In genomic region chr6:140605732-140606131, GRCm38 (mm10) we compare ENCODE assay signal across 29 mouse cellular contexts. TPM values are rescaled to one million over a fixed set of nuclear protein-coding genes. Genes with fewer than 3 reads are reported as not detected.
DNase-seq lines count a peak whose midpoint lies in the region; ATAC-seq and TF ChIP-seq lines count a peak whose summit lies in the region.
"Had no signal": no experiment of that assay in that cellular context is flagged by ENCODE, and none has a peak within 500 bp of the region (broad histone marks: within the 10 kb centered on the region; RNA-seq: fewer than 3 reads in every experiment).

No protein-coding gene starts in this region.

- no peak overlapping the region for H3K4me2 ChIP-seq in kidney, postnatal 0 days (ENCODE audit: low read length)
- H3K4me2 ChIP-seq: embryonic facial prominence, embryonic 13.5 days; heart, embryonic 12.5 days; heart, embryonic 15.5 days; hindbrain, embryonic 14.5 days had no signal

- no peak overlapping the region for H3K4me3 ChIP-seq in kidney, postnatal 0 days (replicated peaks; ENCODE audit: low read depth, low read length)
- H3K4me3 ChIP-seq in E14TG2a.4 (replicated peaks; ENCODE audit: low read length) = 0 out of 2 replicates have a peak overlapping the region, but pooled peaks have one; percentile 30
- H3K4me3 ChIP-seq in ES-Bruce4 (ENCODE audit: low read depth, low read length) = no peak overlapping the region
- H3K4me3 ChIP-seq: embryonic facial prominence, embryonic 13.5 days; erythroblast, embryonic 14.5 days; gastrocnemius, adult 2 months; heart, embryonic 12.5 days; heart, embryonic 15.5 days had no signal

- H3K27me3 ChIP-seq in kidney, postnatal 0 days (ENCODE audit: insufficient read depth, low read length) = no peaks in the 10 kb centered on the region
- H3K27me3 ChIP-seq in E14TG2a.4 (ENCODE audit: insufficient read depth, low read length) (no peaks in the 10 kb centered on the region), ES-Bruce4 (ENCODE audit: control insufficient read depth, insufficient read depth, low read length, poor library complexity, severe bottlenecking) (no peaks in the 10 kb centered on the region)
- H3K27me3 ChIP-seq: embryonic facial prominence, embryonic 13.5 days; heart, embryonic 12.5 days; heart, embryonic 15.5 days had no signal

- no peak for DNase-seq in kidney, postnatal 0 days (ENCODE audit: low spot score)
- DNase-seq in kidney, postnatal 25 days = no peak
- peak; percentile 97 for DNase-seq in R1 (ENCODE audit: low read depth, low spot score)
- DNase-seq in spleen, postnatal 4 days (ENCODE audit: low spot score in 2 of 2) = no peak
- DNase-seq in urinary bladder, postnatal 25 days (ENCODE audit: low spot score) = no peak
- no peak for DNase-seq in layer of hippocampus, postnatal 36 days
- DNase-seq: adrenal gland, adult 2 months; adrenal gland, postnatal 14 days; cerebellum, adult 11 months; cerebellum, adult 2 months; cerebellum, adult 9-11 months; cerebellum, postnatal 25 days; forebrain, postnatal 0 days; gastrocnemius, adult 2 months; gastrocnemius, postnatal 14 days; heart, adult 11 months; heart, postnatal 10 days; heart, postnatal 4 days had no signal

- H3K36me3 ChIP-seq in kidney, postnatal 0 days (ENCODE audit: insufficient read depth, low read length) = no peaks in the 10 kb centered on the region
- H3K36me3 ChIP-seq in E14TG2a.4 (ENCODE audit: insufficient read depth, low read length) = no peaks in the 10 kb centered on the region
- no peaks in the 10 kb centered on the region for H3K36me3 ChIP-seq in ES-Bruce4 (ENCODE audit: control insufficient read depth, insufficient read depth, low read length, poor library complexity, severe bottlenecking)
- H3K36me3 ChIP-seq: embryonic facial prominence, embryonic 13.5 days; heart, embryonic 12.5 days; heart, embryonic 15.5 days had no signal

- 46% methylated on average over 3 of the region's 3 CpGs for whole genome bisulfite sequencing in kidney, postnatal 0 days

- H3K9ac ChIP-seq in kidney, postnatal 0 days (ENCODE audit: low read depth, low read length) = no peak overlapping the region
- H3K9ac ChIP-seq in ES-Bruce4 (ENCODE audit: low read depth, poor library complexity, severe bottlenecking) = no peak overlapping the region
- H3K9ac ChIP-seq: forebrain, postnatal 0 days; heart, embryonic 12.5 days; heart, embryonic 15.5 days; hindbrain, embryonic 14.5 days had no signal

- no peak overlapping the region for H3K27ac ChIP-seq in kidney, postnatal 0 days
- H3K27ac ChIP-seq in ES-Bruce4 (ENCODE audit: insufficient read depth, low read length) = peak overlapping the region; percentile 39; the same call in 1 of the 2 replicates
- H3K27ac ChIP-seq: embryonic facial prominence, embryonic 13.5 days; gastrocnemius, adult 2 months; heart, embryonic 15.5 days; hindbrain, embryonic 14.5 days had no signal

- H3K4me1 ChIP-seq in kidney, postnatal 0 days (replicated peaks; ENCODE audit: insufficient read depth, low read length) = no peaks in the 10 kb centered on the region
- H3K4me1 ChIP-seq in E14TG2a.4 (replicated peaks; ENCODE audit: low read depth, low read length) (peaks cover 85% of the 10 kb centered on the region), ES-Bruce4 (ENCODE audit: control insufficient read depth, insufficient read depth, low read length) (peaks cover 18% of the 10 kb centered on the region)
- H3K4me1 ChIP-seq: heart, embryonic 12.5 days; heart, embryonic 15.5 days had no signal

- H3K9me3 ChIP-seq in kidney, postnatal 0 days (replicated peaks; ENCODE audit: low read length) = no peaks in the 10 kb centered on the region
- H3K9me3 ChIP-seq in E14TG2a.4 (ENCODE audit: low read length) = no peaks in the 10 kb centered on the region
- no peaks in the 10 kb centered on the region for H3K9me3 ChIP-seq in ES-Bruce4 (replicated peaks; ENCODE audit: control insufficient read depth, insufficient read depth, low read length, poor library complexity, severe bottlenecking)
- H3K9me3 ChIP-seq: embryonic facial prominence, embryonic 13.5 days; heart, embryonic 12.5 days; heart, embryonic 15.5 days had no signal

- no peak for TF ChIP-seq POLR2A in ES-Bruce4 (IDR thresholded peaks at IDR 0.05; ENCODE audit: insufficient read depth, low read length)

- TF ChIP-seq EP300 in ES-Bruce4 (IDR thresholded peaks at IDR 0.05; ENCODE audit: insufficient read depth, low read depth, low read length) = no peak

- no peak for TF ChIP-seq CTCF in kidney, postnatal 0 days (IDR thresholded peaks at IDR 0.05; ENCODE audit: low read depth)
- TF ChIP-seq CTCF in E14TG2a.4 (conservative IDR thresholded peaks at IDR 0.05; ENCODE audit: low read length) = no peak
- no peak for TF ChIP-seq CTCF in ES-Bruce4 (IDR thresholded peaks at IDR 0.05; ENCODE audit: low read depth, low read length)

- ATAC-seq in kidney, postnatal 0 days (replicated peaks; ENCODE audit: low FRiP score, low read depth) = 0 out of 2 replicates have a peak, but pooled peaks have one; percentile 53
- ATAC-seq: CD4-positive, CD25-positive, alpha-beta regulatory T cell, adult 4 months; forebrain, embryonic 14.5 days; forebrain, postnatal 0 days; hindbrain, postnatal 0 days; inflammation-experienced regulatory T-cells, adult 6 months had no signal

RNA-seq across cellular contexts. Expression of gene Aebp2, which starts 16.7 kb away (rescaled TPM):
- 13.0 and 13.9 TPM in 2 replicates for polyA plus RNA-seq in kidney, postnatal 0 days (2015; fragmentation: Nextera tagmentation; extraction: Ambion mirVana)
- polyA plus RNA-seq in ES-Bruce4 (2011; ENCODE audit: insufficient read depth, insufficient read length, low read depth, missing spikeins) = 91.8 and 93.7 TPM in 2 replicates
- total RNA-seq in layer of hippocampus, postnatal 36 days (2021) = 10 to 100 TPM; 61.0 to 63.3 TPM
